Mouse (Mus musculus): ENCODE data around the gene Apbb1ip.
"Not testable (repeated sequence)": the region's sequence is repeated elsewhere in the genome, so short reads cannot be mapped to it uniquely, and the experiment has no call there.

The Apbb1ip gene

DNA sequence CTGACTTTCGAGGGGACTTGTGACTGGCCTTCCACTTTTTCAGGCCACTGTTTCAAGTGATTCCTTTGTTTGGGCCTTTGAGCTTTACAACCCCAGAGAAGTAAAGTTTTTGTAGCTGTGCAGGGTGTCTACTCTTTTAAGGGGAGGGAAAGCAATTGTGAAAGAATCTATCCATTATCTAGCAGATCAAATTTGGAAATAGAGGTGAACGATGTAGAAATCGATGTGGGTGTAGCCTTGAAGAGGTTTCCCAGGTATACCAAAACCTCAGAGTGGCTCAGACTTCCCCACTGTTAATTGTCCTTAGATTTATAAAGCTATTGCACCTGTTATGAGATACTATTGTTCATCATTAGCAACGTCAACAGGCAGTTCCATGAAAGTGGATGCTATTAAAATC lies 71.6 kb downstream of the Apbb1ip start:
- DNase-seq: no peak

DNA sequence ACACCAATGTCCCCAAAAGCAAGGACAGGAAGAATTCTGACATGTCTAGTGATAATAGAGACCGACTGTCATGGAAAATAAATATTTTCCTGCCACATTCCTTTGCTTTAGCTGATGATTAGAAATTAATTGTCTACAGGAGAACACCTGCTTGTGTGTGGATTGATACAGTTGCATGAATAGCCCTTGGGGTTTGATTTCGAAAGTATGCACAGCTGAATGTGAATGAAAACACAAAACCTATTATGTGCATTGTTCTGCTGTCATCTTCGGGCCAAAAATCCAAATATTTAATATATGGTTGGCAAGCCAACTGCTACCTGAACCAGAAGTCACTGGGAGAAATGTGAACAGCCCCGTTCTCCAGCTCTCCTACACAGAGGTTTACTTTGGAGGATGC lies 78.0 kb downstream of the Apbb1ip start:
- DNase-seq: no peak

DNA sequence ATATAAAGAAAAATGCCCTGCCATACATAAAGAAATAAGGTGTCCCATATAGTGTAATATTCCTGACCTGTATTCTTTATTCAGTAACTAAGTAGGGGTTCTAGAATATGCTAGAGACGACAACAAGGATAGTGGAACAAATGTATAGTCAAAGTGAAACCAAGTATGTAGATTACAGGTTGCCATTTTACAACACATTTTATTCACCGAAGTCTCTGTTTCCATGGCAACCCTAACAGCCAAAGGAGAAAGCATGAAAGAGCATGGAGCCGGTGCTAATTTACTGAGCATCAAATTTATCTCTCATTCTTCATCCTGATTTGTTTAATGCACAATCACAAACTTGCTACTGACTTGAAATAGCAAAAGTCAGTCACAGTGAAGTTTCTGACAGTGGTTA lies 83.6 kb downstream of the Apbb1ip start:
- DNase-seq: no peak

DNA sequence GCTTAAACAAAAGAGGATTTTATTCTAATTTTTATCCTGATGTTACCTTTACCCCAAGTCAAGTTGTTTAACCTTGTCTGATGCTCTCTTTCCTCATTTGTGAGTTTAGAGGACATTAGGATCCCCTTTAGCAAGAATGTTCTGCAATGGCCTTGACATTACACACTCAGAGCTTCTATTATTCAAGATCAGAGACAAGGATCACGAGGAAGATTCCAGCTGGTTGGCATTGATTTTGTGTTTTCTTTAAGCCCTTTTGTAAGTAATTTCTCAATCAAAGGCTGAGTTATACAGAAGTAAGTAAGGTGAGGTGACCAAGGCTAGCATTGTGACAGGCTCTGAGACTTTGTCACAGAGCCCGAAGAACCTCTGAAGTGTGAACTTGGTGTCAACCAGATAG lies 88.3 kb downstream of the Apbb1ip start:
- no peak for DNase-seq

DNA sequence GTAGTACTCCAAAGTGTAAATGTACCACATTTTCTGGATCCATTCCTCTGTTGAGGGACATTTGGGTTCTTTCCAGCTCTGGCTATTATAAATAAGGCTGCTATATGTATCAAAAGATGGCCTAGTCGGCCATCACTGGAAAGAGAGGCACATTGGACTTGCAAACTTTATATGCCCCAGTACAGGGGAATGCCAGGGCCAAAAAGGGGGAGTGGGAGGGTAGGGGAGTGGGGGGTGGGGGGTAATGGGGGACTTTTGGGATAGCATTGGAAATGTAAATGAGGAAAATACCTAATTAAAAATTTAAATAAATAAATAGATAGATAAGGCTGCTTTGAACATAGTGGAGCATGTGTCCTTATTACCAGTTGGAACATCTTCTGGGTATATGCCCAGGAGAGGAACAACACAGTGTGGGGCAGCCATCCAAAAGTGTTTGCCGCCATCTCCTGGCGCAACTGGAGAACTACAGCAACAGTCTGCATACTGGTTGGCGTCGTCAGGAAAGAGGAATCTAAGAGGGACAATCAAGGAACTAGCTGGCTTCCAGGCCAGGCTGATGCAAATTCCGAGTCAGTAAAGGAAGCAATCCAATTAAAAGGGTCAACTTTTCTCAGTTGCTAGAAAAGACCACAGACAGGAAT lies 90.6 kb downstream of the Apbb1ip start:
- DNase-seq: peak; percentile 75

DNA sequence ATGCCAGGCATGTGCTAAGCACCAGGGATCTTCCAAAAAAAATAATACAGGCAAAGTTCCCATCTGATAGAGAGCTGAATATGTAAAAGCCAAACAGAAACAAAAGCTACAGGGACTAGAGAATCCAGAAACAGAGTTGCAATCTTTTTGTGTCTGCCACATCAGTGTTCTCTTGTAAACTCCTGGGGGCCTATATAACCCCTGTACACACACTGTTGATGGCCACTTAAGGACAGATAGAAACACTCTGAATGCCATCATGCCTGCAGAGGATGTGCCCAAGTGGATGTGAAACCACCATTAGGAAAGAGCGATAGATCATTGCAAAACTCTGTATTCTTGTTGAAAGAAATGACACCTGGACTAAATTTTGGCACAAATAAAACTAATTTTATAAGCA lies 91.9 kb downstream of the Apbb1ip start:
- DNase-seq: no peak

DNA sequence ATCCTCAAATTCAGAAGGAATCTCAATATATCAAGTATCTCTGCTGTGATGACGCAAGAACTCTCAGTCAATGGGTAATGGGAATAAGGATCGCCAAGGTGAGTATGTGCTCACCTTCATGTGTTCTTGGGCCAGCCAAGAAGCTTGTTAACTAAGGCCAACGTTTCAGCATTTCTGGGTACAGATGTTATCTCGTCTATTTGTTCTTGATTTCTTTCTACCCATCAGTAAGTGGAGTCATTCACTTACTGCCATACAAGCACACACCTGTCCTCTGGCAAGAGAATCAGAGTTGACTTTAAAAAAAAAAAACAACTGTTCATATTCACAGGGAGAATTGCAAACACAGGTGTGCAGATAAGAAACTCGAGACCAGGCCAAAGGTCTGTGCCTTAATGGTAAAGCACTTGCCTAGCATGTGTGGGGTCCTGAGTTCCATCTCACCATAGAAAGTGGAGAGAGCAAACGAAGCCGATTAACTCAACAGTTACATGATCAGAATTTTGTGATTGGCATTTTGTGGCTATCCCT lies 93.1 kb downstream of the Apbb1ip start:
- DNase-seq: no peak

DNA sequence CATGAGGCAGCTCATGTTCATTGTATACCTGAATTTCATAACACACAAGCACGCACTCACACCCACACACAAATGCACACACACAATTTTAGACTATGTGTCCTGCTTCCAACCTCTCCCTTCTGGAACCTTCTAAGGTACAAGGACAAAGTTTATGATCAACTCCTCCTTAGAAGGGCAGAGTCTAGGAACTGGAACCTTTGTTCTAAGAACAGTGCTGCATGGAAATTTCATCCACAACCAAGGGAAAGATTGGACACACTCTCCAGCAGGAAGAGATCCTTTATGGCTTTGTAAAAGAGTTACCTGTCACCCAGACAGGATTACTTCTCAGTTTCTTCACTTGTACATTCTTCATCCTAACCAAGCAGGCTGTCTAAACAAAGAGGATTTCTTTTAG lies 99.3 kb downstream of the Apbb1ip start:
- no peak for DNase-seq

DNA sequence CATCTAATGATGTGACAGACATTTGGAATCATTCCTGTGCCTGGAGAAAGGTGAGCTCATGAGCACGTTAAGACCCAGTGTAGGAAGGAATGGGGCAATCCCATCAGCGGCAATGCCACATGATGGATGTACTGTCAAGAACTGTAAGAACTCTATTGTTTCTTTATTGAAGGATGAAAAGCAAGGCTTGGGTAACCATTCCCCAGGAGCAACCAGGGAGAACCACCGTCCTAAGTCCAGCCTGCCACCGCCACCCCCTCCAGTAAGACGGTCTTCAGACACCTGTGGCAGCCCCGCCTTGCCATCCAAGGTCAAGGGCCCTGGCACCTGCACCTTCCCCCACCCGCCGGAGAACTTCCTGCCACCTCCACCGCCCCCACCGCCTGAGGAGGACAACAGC lies 100.7 kb downstream of the Apbb1ip start:
- DNase-seq: peak; percentile 72

DNA sequence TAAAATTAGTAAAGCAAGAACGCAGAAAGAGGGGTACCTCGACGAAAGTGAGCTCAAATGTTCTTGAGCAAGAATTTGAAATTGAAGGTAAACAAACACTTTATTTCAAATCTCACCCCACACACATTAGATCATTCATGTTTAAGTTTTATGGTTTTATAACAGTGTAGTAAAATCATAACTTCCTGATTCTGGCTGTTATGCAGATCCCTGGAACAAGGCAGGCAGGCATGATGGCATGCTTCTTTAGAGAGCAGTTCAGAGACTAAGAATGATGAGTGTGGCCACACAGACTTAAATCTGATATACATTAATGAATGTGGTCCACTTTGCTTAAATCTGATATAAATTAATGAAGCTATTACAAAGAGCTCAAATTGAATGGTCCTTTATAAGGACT lies 102.7 kb downstream of the Apbb1ip start:
- DNase-seq: no peak

DNA sequence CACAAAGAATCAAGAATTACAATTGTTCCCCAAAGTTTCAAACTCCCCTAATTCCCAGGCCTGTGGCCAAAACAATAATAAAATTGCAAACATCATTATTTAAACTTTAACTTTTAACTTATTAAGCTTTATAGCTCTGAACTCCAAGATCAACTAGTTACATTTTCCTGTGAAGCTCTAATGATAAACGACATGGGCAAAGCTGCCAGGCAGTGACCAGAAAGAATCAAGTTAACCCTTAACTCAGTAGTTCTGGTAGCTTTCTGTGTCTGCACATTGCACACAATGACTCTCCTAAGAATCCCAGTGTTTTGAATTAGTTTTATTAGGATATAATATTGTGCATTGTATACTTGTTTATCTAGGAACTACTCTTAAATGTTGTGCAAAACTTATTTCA lies 104.9 kb downstream of the Apbb1ip start:
- DNase-seq: no peak

DNA sequence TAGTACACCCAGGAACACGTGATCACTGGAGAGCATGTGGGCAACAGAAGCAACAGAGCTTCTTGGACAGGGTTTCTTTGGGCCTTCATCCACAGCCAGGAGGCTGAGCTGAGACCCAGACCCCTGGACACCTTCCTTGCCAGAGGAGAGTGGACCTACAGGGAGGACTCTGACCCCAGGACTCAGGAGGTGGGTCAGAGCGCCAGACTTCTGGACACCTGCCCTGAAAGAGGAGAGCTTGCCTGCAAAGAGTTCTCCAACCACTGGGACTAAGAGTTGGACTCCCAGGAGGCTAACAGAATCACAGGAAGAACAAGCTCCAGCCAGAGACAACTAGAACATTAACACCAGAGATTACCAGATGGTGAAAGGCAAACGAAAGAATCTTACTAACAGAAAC lies 106.8 kb downstream of the Apbb1ip start:
- DNase-seq: not testable (repeated sequence)

DNA sequence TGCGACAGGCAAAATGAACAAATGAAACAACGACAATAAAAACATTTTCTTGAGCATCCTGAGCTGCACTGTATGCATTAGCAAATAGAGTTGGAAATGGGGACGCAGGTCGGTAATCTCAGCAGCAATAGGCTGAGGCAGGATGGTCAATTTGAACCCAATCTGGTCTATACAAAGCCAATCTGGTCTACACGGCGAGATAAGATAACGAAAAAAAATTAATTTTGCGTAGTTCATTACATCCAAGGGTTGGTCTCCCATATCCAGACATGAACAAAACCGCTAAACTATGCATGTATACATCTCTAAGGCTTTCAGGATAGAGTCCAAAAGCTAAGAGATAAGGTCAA lies 121.0 kb downstream of the Apbb1ip start:
- no peak for DNase-seq

DNA sequence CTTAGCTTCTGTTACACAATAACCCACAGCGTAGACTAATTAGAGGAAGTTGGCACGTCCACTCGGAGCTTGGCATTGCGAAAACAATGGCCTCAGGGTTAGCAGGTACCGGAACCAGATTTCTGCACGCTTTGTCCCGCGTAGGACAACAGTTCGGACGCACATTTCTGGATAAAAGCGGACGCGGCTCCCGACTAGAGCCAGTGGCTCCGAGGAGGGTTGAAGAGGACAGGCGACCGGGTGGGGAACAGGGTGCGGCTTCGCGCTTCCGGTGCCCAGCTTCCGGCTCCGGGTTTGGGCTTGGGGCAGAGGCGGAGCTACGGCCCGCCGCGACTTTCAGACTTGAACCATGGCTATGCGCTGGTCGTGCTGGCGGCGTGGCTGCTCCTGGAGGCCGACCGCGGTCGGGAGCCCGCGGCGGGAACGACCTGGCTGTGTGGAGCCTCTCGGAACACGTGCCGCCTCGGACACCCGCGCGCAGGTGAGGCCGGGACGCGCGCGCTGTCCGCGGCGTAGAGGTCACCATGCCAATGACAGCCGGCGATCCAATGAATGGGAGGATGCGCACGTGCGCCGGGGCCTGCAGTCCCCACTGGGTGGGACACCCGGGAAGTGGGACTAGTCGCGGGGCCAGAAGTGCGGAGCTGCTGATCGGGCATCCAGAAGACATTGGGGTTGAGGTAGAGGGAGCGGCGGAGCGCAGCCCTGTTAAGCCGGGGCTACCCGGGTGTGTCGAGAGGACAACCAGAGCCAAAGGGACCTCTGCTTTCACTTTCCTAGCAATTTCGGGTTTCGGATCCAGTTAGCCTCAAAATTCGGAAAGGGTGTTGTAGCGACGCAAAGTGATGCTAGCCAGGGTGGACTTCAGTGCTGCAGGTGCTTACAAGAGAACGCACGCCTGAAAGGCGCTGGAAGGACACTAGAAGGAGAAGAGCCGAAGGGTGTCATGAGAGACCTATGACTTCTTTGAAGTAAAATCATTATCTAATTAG lies 121.7 kb downstream of the Apbb1ip start, which contains the start of gene Pdss1:
Gene Pdss1, plus strand, starts transcription at position 241 of the 992 bp plus-strand sequence.
- DNase-seq: peak; percentile 93

DNA sequence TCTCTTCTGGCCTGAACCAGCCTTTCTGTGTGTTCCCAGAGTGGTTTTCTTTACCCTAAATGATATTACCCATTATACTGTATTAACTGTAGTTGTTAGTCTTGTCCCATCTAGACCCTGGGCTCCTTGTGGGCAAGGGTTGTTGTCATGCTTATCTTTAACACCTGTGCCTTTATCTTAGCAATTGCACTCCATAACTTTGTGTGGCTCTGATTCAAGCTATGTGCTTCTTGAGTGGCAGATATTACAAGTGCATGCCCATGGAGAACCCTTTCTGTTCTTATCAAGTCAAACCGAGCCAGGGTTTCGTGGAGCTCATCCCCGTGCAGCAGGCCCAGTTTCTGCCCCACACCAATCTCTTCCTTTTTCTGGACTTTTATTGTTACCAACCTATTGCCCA lies 130.1 kb downstream of the Apbb1ip start:
- no peak for DNase-seq

DNA sequence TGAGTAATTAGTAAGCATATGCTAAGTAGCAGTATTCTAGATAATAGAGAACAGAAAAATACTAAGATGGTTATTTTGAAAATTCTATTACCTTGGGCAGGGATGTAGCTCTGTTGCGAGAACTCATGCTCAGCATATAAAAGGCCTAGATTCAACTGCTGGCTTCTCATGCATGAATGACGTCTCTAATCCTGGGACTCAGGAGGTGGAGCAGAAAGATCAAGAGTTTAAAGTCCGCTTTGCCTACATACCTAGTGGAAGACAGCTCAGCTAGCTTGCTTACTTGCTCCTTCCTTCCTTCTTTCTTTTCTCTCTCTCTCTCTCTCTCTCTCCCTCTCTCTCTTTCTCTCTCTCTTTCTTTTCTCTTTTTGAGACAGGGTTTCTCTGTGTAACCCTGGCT lies 140.5 kb downstream of the Apbb1ip start:
- no peak for DNase-seq

DNA sequence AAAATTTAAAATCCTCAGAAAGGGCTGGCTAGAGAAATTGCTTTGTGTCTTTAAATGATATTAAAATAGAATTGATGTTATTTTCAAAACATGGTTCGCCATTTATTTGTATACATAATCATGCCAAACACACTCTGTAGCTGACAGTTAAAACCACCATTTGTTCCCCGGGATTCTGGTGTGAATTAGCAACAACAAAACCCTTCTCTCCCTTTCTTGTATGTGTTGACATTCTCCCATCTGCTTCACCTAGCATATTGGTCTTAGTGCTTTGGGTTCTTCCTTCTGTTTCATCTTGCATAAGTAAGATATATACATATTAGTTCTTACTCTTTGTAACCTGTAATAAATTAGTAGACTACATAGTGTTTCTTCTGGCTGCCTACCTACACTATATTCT lies 144.8 kb downstream of the Apbb1ip start:
- no peak for DNase-seq
